Mouse (Mus musculus): ENCODE measurements around the gene Atp9a.

DNA sequence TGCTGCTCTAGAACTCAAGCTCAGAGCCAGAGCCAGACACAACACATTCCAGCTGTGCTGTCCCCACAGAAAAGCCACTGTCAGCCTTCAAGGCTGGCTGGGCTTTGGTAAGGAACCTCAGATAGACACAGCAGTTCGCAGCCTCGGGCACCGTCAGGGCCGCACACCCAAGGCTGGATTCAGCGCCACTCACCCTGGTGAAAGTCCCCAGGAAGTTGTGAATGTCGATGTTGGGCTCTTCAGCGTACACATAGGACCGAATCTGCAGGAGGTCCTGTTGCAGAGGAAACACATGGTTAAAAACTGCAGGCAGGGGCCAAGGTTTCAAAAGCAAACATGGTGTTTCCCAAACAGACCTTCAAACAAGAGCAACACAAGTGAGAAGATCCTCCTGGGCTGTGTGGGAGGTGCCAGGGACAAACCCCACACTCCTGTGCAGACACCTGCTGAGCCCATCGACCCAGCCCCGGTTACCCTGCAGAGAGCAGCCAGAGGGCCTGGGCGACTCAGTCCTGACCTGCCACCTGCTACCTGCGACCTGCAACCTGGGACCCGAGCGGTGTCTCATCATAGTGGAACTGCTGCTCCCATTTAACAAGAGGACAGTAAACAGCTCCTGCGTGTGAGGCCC lies 58.6 kb downstream of the Atp9a start:
- TF ChIP-seq USF1 (IDR thresholded peaks at IDR 0.05; ENCODE audit: low read depth) = no peak
- no peak for TF ChIP-seq POLR2A (IDR thresholded peaks at IDR 0.05; ENCODE audit: insufficient read length, low read depth)
- TF ChIP-seq MAX (IDR thresholded peaks at IDR 0.05; ENCODE audit: low read depth) = no peak

All from myocyte (in vitro differentiated cells).